Mouse (Mus musculus) cerebellum, adult 9-11 months (tissue): Measurements from ENCODE around the gene Ucp3.

Experiments
- DNase-seq: peaks from one replicate; pipeline ENCODE4 v3.0.0; 2022

Gene Ucp3

GRCm38 (mm10) chr7:100501844-100502373 is 29.1 kb downstream of the Ucp3 start:
- no peak for DNase-seq

GRCm38 (mm10) chr7:100502374-100502922 is 29.7 kb downstream of the Ucp3 start:
- no peak for DNase-seq

GRCm38 (mm10) chr7:100503076-100503475 is 30.3 kb downstream of the Ucp3 start:
- no peak for DNase-seq

GRCm38 (mm10) chr7:100504740-100505487 is 32.1 kb downstream of the Ucp3 start:
- DNase-seq: no peak

- DNase-seq: no peak
Observed at GRCm38 (mm10) chr7:100506494-100506893, 33.7 kb downstream of the Ucp3 start.

- no peak for DNase-seq
Observed at GRCm38 (mm10) chr7:100508670-100509069, 35.9 kb downstream of the Ucp3 start.

GRCm38 (mm10) chr7:100511602-100512001 is 38.8 kb downstream of the Ucp3 start:
- no peak for DNase-seq

- DNase-seq: no peak
Observed at GRCm38 (mm10) chr7:100514573-100514972, 41.8 kb downstream of the Ucp3 start, which contains the start of gene Dnajb13. Dnajb13 (minus strand) TSS chr7:100514960.

- DNase-seq: no peak
Observed at GRCm38 (mm10) chr7:100520204-100520603, 47.4 kb downstream of the Ucp3 start.

- DNase-seq: peak; percentile 78
Observed at GRCm38 (mm10) chr7:100520663-100521285, 48.0 kb downstream of the Ucp3 start.

GRCm38 (mm10) chr7:100522222-100522621 is 49.4 kb downstream of the Ucp3 start:
- no peak for DNase-seq

- no peak for DNase-seq
Observed at GRCm38 (mm10) chr7:100524669-100525068, 51.9 kb downstream of the Ucp3 start.

- DNase-seq: no peak
Observed at GRCm38 (mm10) chr7:100530766-100531165, 58.0 kb downstream of the Ucp3 start.

GRCm38 (mm10) chr7:100533503-100533902 is 60.7 kb downstream of the Ucp3 start:
- DNase-seq: no peak

GRCm38 (mm10) chr7:100534216-100534615 is 61.4 kb downstream of the Ucp3 start:
- DNase-seq: no peak

GRCm38 (mm10) chr7:100535831-100536230 is 63.0 kb downstream of the Ucp3 start:
- DNase-seq: no peak
